Mouse (Mus musculus): ENCODE data around the gene Dtl. TPM values are rescaled to one million over a fixed set of nuclear protein-coding genes. Genes with fewer than 3 reads are reported as not detected.

The Dtl gene
- polyA plus RNA-seq, 1 experiment from 2014 or later, result 64.2 TPM

- no peaks in the 10 kb centered on the region for H3K27me3 ChIP-seq
- H3K4me3 ChIP-seq, result no peak overlapping the region
- H3K9ac ChIP-seq, result no peak overlapping the region
- ATAC-seq (ENCODE audit: insufficient number of reproducible peaks, insufficient read depth, low FRiP score, low TSS enrichment, low read depth), result no peak
- H3K9me3 ChIP-seq, result no peaks in the 10 kb centered on the region
- 71% methylated on average over 2 of the region's 2 CpGs for WGBS
- 0 out of 2 replicates have a peak, but pooled peaks cover 2% of the 10 kb centered on the region for H3K4me1 ChIP-seq
- H3K4me2 ChIP-seq, result no peak overlapping the region
- H3K27ac ChIP-seq, result no peak overlapping the region
- no peaks in the 10 kb centered on the region for H3K36me3 ChIP-seq
Observed at GRCm38 (mm10) chr1:191494303-191494655, 81.1 kb downstream of the Dtl start.

GRCm38 (mm10) chr1:191493476-191494302 lies 81.7 kb downstream of the Dtl start:
- H3K36me3 ChIP-seq, result no peaks in the 10 kb centered on the region
- H3K27ac ChIP-seq, result no peak overlapping the region
- H3K4me1 ChIP-seq, result 0 out of 2 replicates have a peak, but pooled peaks cover 2% of the 10 kb centered on the region
- no peak overlapping the region for H3K9ac ChIP-seq
- H3K4me3 ChIP-seq, result no peak overlapping the region
- H3K4me2 ChIP-seq, result no peak overlapping the region
- 76% methylated on average over 13 of the region's 13 CpGs for WGBS
- H3K27me3 ChIP-seq, result no peaks in the 10 kb centered on the region
- ATAC-seq (ENCODE audit: insufficient number of reproducible peaks, insufficient read depth, low FRiP score, low TSS enrichment, low read depth), result no peak
- no peaks in the 10 kb centered on the region for H3K9me3 ChIP-seq

DNA sequence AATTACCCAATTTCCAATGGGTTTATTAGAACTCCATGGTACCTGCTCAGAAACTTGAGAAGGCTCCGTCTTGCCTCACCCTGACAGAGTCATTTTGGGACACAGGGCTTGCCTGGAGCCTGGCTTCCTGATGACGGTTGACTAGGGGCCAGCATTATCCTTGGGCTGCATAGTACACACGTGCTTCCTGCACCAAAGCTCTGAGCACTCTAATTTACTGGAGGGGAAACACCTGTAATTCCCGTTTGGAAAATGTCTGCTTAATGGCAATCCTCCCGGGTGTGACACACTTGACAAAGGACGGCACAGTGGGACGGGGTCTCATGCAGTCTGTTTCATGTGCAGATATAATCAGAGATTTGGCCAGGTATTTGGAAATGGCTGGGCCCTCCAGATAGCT lies 84.9 kb downstream of the Dtl start:
- Histone ChIP-seq H3K4me1 (0 out of 2 replicates have a peak, but pooled peaks cover 2% of the 10 kb centered on the region), H3K9ac (no peak overlapping the region), H3K36me3 (no peaks in the 10 kb centered on the region), H3K9me3 (no peaks in the 10 kb centered on the region), H3K27me3 (no peaks in the 10 kb centered on the region), H3K27ac (no peak overlapping the region), H3K4me3 (no peak overlapping the region), H3K4me2 (no peak overlapping the region)
- WGBS, result 56% methylated on average over 7 of the region's 7 CpGs
- ATAC-seq (ENCODE audit: insufficient number of reproducible peaks, insufficient read depth, low FRiP score, low TSS enrichment, low read depth), result no peak

Other genes with a start within 250 kb of the Dtl start
- gene Tmem206, start 249.6 kb downstream of the Dtl start, polyA plus RNA-seq (2015; fragmentation: Nextera tagmentation; extraction: Ambion mirVana), result 17.8 and 18.3 TPM in 2 replicates
- 14.4 and 18.6 TPM in 2 replicates for gene Ppp2r5a, start 172.3 kb downstream of the Dtl start, polyA plus RNA-seq (2015; fragmentation: Nextera tagmentation; extraction: Ambion mirVana)
- gene Ints7, start 92 bp upstream of the Dtl start, polyA plus RNA-seq (2015; fragmentation: Nextera tagmentation; extraction: Ambion mirVana), result 66.0 and 66.2 TPM in 2 replicates
- 19.0 and 24.3 TPM in 2 replicates for gene Lpgat1, start 142.3 kb upstream of the Dtl start, polyA plus RNA-seq (2015; fragmentation: Nextera tagmentation; extraction: Ambion mirVana)
- gene Nek2, start 245.9 kb upstream of the Dtl start, polyA plus RNA-seq (2015; fragmentation: Nextera tagmentation; extraction: Ambion mirVana), result 33.6 and 35.0 TPM in 2 replicates